ENCODE assay signal across 22 mouse cellular contexts in the genomic region with DNA sequence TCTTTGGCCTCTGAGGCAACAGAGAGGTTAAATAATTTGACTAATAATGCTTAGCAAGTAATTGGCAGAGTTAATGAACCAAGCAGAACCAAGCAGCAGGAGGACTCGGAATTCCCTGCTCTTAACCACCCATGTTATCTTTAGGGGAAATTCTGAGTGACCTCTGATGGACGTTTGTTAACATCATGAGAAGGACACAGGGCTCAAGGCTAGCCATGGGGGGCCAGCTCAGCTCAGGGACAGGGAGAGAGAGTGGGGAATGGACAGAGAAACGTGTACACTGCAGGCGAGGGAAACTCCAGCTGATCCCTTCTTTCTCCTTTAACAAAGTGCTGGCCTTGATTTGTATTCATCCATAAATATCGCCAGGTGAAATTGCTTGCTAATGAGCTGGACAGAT. TPM values are rescaled to one million over a fixed set of nuclear protein-coding genes. Genes with fewer than 3 reads are reported as not detected.
DNase-seq lines count a peak whose midpoint lies in the region; ATAC-seq lines count a peak whose summit lies in the region.
"Had no signal": no experiment of that assay in that cellular context is flagged by ENCODE, and none has a peak within 500 bp of the region (broad histone marks: within the 10 kb centered on the region; RNA-seq: fewer than 3 reads in every experiment).

No protein-coding gene starts in this region.

- no peak for ATAC-seq in kidney, embryonic 14.5 days (ENCODE audit: low FRiP score, low TSS enrichment)
- ATAC-seq: forebrain, embryonic 14.5 days; forebrain, embryonic 16.5 days had no signal

- H3K27ac ChIP-seq in kidney, embryonic 14.5 days (ENCODE audit: low read depth, low read length), result no peak overlapping the region
- H3K27ac ChIP-seq: embryonic facial prominence, embryonic 13.5 days; embryonic facial prominence, embryonic 15.5 days; forebrain, embryonic 10.5 days; forebrain, embryonic 12.5 days had no signal

- H3K36me3 ChIP-seq in kidney, embryonic 14.5 days (ENCODE audit: control insufficient read depth, insufficient read depth, low read length), result no peaks in the 10 kb centered on the region
- H3K36me3 ChIP-seq: embryonic facial prominence, embryonic 13.5 days; embryonic facial prominence, embryonic 15.5 days; forebrain, embryonic 10.5 days; forebrain, embryonic 12.5 days had no signal

- H3K9ac ChIP-seq in kidney, embryonic 14.5 days (ENCODE audit: low read depth, low read length), result no peak overlapping the region
- H3K9ac ChIP-seq: embryonic facial prominence, embryonic 13.5 days; embryonic facial prominence, embryonic 15.5 days; forebrain, embryonic 12.5 days had no signal

- 40% methylated on average over 5 of the region's 5 CpGs for WGBS in kidney, embryonic 14.5 days

- H3K4me2 ChIP-seq in kidney, embryonic 14.5 days (replicated peaks; ENCODE audit: low read depth, low read length), result no peak overlapping the region
- H3K4me2 ChIP-seq: embryonic facial prominence, embryonic 13.5 days; embryonic facial prominence, embryonic 15.5 days; forebrain, embryonic 12.5 days had no signal

- H3K9me3 ChIP-seq in kidney, embryonic 14.5 days (ENCODE audit: control insufficient read depth, low read length), result no peaks in the 10 kb centered on the region
- H3K9me3 ChIP-seq: embryonic facial prominence, embryonic 13.5 days; embryonic facial prominence, embryonic 15.5 days; forebrain, embryonic 10.5 days; forebrain, embryonic 12.5 days had no signal

- no peak overlapping the region for H3K4me3 ChIP-seq in kidney, embryonic 14.5 days (ENCODE audit: low read length)
- H3K4me3 ChIP-seq: embryonic facial prominence, embryonic 13.5 days; embryonic facial prominence, embryonic 15.5 days; erythroblast, embryonic 14.5 days; forebrain, embryonic 10.5 days; forebrain, embryonic 12.5 days had no signal

- peak; percentile 26 for DNase-seq in adrenal gland, postnatal 14 days
- DNase-seq in adrenal gland, postnatal 25 days, result no peak
- DNase-seq in retina, embryonic 14.5 days (ENCODE audit: low spot score), result peak; percentile 23
- DNase-seq in retina, postnatal 1 day, result peak; percentile 41
- DNase-seq: adrenal gland, postnatal 10 days; cerebellum, adult 11 months; cerebellum, adult 18-20 months; cerebellum, adult 8-10 months; cerebellum, adult 9-11 months; cerebellum, postnatal 14 days; cerebellum, postnatal 36 days; embryo, embryonic 11 days had no signal

- H3K27me3 ChIP-seq in kidney, embryonic 14.5 days (ENCODE audit: control insufficient read depth, insufficient read depth, low read length), result no peaks in the 10 kb centered on the region
- H3K27me3 ChIP-seq: embryonic facial prominence, embryonic 13.5 days; embryonic facial prominence, embryonic 15.5 days; forebrain, embryonic 12.5 days had no signal

- peaks cover 1% of the 10 kb centered on the region for H3K4me1 ChIP-seq in kidney, embryonic 14.5 days (ENCODE audit: control insufficient read depth, insufficient read depth, low read length)

RNA-seq across cellular contexts. Expression of a gene that starts 3.9 kb away (rescaled TPM):
- 66.5 and 69.1 TPM in 2 replicates for total RNA-seq in adrenal gland, postnatal 14 days (2021)
- 85.9 and 92.5 TPM in 2 replicates for total RNA-seq in adrenal gland, postnatal 25 days (2021)
- 38.3 and 66.8 TPM in 2 replicates for polyA plus RNA-seq in kidney, embryonic 14.5 days (2014; fragmentation: Nextera tagmentation; extraction: Ambion mirVana)

RNA-seq across cellular contexts. Expression of a gene that starts 21.3 kb away (rescaled TPM):
- 7.8 and 9.4 TPM in 2 replicates for total RNA-seq in adrenal gland, postnatal 14 days (2021)
- total RNA-seq in adrenal gland, postnatal 25 days (2021), result 14.3 and 21.7 TPM in 2 replicates
- 6.4 and 8.0 TPM in 2 replicates for polyA plus RNA-seq in kidney, embryonic 14.5 days (2014; fragmentation: Nextera tagmentation; extraction: Ambion mirVana)

RNA-seq across cellular contexts. Expression of a gene that starts 51.0 kb away (rescaled TPM):
- total RNA-seq in adrenal gland, postnatal 14 days (2021), result 13.6 and 13.9 TPM in 2 replicates
- 11.9 and 16.3 TPM in 2 replicates for total RNA-seq in adrenal gland, postnatal 25 days (2021)
- polyA plus RNA-seq in kidney, embryonic 14.5 days (2014; fragmentation: Nextera tagmentation; extraction: Ambion mirVana), result 1.3 and 2.1 TPM in 2 replicates
- total RNA-seq: common myeloid progenitor, adult 5-6 weeks; MEL had no signal
- polyA plus RNA-seq: erythroblast, embryonic 14.5 days had no signal
